Mouse (Mus musculus) G1E-ER4 (cell line): Measurements from ENCODE around the gene Fbxo3. TPM values are rescaled to one million over a fixed set of nuclear protein-coding genes. Genes with fewer than 3 reads are reported as not detected.

ENCODE experiments used
- GATA1 ChIP-seq: IDR thresholded peaks from one replicate; pipeline ENCODE4 v1.8.0; 2012; ENCODE audit warnings: low read length, inconsistent platforms
- polyA plus RNA-seq: library from polyadenylated mRNA; stranded (reverse); fragments of >175 nt; gene quantifications from 2 replicates; pipeline ENCODE4 v1.2.3, GENCODE M21; 2012

Gene Fbxo3
- polyA plus RNA-seq = 11.0 and 12.8 TPM in 2 replicates

DNA sequence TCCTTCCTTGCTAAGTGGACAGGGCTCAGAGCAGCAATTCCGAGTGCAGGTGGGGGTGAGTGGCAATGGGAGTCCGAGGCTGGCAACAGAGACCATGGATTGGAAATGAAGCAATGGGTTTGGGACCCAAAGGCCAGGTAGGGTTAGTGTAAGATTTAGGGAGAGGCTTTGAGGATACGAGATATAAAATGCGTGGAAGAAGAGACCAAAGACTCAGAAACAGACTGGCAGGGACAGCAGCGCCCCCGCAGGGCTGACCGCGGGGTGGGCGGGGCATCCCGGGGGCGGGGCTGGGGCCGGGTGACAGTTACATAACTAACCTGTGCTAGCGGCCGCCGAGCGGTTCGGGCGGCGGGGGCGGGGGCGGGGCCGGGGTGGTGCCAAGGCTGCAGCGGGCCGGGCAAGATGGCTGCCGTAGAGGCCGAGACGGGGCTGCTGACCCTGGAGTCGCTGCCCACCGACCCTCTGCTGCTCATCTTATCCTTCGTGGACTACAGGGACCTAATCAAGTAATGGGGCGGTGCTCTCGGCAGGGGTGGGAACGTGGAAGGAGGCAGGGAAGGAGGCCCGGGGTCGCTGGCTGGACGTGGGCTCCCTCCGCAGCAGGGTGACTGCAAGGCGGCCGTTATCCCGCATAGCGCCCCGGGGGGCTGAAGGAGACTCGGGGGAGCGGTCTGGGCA is at the start of gene Fbxo3:
Gene Fbxo3, plus strand, starts transcription at position 264 of the 681 bp plus-strand sequence.
- no peak for TF ChIP-seq GATA1

DNA sequence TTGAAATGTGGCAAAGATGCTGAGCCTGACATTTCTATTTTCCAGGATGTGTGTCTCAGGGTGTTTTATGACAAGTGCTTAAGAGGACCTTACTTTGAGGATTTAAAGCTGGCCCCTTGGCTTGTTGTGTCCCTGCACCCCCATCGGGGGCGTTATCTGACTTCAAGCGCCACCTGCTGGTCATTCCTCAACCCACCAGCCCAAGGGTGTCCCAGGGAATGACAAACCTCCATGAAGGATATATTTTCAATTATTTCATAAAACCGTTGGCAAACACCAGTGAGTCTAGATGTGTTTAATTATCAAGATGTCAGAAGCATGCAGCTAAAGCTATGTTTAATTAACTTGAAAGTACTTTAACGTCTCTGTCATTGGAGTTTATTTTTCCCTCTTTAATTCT is 45.3 kb upstream of the Fbxo3 start:
- TF ChIP-seq GATA1 = no peak

DNA sequence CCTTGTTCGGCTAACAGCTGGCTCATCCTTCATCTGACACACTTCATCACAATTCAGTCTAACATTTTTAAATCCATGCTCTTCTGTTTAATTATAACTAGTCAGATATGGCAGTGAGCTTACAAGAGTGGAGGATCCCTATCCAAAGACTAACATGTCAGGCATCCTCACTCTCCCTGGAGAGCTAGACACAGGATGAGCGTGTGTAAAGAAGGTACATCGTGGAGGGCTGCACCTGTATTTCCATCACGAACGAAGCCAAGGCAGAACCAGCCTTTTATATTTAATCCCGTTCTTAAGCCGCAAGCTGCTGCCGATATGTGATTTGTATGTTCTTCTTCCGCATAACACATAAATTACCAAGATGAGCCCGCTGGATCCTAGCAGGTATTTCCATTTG is 44.4 kb upstream of the Fbxo3 start:
- TF ChIP-seq GATA1 = no peak

DNA sequence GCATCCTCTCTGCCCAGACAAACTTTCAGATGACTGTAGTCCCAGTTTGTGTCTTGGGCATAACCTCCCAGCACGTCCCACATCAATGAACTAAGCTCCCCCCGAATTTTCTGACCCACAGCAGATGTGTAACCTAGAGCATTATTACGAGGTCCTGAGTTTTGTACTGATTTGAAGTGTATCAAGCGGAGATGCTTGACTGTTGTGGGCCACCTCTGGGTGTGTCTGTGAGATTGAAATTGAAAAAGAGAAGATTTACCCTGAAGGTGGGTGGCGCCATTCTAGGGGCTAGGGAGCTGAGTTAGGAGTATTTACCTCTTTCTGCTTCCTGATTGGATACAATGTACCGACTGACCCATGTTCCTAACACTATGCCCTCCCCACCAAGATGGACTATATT is 37.8 kb upstream of the Fbxo3 start:
- TF ChIP-seq GATA1 = no peak

DNA sequence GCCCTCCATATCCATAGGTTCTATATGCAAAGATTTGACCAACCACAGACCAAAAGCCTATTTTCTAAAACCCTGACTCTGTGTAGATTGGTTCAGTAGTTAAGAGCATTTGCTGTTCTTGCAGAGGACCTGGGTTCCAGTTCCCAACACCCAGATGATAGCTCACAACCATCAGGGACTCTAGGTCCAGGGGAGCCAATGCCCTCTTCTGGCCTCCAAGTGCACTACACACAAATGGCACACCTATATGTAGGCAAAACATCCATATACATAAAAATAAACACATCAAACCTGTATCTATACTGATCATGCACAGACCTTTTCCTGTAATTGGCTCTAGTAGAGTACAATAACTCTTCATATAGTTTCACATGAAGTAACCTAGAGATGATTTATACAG is 36.2 kb upstream of the Fbxo3 start:
- no peak for TF ChIP-seq GATA1

DNA sequence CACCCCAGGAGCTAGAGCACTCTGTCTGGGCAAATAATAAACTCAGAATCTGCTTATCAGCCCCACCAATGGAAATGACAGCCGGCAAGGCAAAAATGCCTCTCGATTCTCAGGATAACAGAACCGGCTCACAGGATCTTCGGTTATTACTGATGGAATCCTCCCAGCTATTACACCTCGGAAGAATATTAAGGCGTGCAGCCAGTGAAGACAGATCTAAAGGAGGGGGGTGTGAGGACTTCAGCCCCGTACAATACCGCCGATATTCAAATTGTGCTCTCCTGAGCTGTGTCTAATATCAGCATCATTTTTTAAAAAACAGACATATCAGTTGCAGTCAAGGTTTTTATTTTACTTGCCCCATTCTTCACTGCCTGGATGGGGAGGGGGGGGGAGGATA is 35.4 kb upstream of the Fbxo3 start:
- TF ChIP-seq GATA1 = no peak

DNA sequence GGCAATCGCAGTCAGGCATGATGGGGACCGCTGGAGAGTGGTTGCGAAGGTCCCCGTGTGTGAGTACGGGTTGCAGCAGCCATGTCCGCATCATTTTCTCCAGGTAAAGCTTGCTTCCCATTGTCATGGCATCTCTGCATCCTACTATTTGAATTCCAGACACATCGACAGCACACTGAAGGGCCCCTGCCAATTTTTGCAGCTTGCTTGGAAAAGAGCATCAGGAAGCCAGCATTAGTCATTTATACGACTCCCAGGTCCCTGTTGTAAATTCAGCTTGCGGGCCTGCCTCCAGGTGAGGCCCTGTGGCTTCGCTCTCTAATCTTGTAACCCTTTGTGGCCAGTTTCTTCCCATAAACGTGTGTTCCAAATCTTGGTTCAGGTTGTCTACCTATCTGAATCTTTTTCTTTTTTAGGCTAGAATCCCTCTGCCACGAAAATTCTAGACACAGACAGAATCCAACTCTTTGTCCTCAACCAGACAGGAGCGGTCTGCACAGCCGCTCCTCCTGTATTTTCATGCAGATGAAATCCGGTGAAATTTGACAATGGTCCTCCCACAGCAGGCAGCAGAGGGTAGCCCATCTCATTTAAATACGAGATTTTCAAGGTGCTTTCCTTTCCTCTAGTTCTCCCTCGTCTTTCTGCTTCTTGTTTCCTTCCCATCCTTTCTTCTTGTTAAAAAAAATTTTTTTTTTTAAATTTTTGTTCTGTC is 34.7 kb upstream of the Fbxo3 start:
- TF ChIP-seq GATA1 = no peak

DNA sequence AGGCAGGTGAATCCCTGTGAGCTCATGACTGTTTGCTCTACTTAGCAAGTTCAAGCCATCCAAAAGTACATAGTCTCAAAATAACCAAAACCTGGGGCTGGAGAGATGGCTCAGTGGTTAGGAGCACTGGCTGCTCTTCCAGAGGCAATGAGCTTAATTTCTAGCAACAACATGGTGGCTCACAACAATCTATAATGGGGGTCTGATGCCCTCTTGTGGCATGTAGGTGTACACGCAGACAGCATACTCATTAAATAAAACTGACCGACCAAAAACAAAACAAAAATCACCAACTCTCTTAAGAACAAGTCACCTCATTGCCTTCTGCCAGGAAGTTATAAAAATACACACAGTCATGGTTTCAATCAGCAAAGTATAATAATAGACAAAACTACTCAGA is 26.4 kb upstream of the Fbxo3 start:
- no peak for TF ChIP-seq GATA1

DNA sequence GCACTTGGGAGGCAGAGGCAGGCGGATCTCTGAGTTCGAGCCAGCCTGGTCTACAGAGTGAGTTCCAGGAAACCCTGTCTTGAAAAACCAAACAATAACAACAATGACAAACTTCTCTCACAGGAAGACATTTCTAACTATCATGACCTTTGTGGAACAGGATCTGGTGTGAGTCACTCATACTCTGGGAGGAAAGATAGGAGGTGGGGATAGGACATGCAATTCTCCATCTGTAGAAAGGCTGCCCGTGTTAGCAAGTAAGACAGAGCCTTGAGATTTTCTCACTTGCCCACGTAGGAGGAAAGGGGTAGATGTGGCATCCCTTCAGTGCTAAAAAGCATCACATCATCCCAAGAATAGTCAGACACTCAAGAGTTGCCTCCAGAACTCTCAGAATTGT is 25.7 kb upstream of the Fbxo3 start:
- no peak for TF ChIP-seq GATA1

DNA sequence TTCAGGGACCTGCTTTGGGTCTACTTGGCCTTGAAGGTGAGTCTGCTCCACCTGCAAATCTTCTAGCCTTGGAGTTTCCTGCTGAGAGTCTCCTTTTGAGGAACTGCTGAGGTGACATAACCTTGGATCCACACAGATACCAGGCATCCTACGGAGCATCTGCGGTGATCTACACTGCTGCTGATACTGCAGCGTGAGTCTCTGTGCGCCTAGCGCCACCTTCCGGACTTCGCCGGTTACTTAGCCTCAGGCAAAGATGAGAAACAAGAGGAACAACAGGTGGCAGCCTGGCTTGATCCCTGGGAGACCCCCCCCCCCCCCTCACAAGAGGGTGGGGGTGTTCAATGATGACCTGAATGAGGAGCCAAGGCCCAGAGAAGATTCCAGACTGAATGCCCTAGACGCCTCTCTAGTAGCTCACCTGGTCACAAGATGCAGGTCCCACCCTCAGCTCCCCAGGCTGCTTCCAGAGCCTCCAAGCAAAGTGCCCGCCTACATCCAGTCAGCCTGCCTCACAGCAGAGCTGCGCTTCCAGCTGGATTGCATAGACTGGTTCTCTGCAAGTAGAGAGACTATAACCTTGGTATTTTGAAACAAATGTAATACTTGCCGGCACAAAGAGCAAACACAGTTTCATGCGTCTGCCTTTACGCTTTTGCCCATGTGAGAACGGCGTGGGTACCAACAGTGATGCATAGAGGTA is 24.7 kb upstream of the Fbxo3 start:
- no peak for TF ChIP-seq GATA1

DNA sequence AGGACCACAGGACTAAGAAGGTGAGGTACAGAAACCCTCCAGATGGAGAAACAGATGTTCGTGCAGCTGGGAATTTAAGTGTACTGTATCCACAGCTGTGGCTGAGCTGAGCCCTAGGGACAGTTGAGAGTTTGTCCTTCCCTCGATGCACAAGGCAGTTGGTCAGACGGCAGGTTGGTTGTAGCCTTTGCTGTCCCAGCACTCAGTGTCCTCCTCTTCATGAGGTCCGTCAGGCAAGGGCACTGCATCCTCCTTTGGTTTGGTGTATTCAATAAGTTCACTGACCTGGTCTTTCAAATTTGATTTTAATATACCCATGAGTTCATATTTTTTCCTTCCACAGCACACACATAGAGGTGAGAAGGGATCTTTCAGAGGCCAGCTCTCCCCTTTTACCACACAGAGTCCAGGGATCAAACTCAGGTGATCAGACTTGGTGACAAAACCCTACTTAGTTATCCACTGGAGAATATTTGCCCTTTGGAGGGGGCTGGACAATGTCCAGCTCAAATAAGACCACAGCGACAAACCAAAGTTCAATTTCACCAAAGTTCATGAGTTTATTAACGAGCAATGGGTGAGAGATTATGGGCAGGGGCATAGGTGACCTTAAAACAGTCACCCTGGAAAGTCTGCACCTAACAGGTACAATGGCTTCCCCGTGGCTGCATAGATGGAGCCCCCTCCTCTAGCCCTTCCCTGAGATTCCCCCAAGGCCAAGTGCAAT is 19.6 kb upstream of the Fbxo3 start:
- TF ChIP-seq GATA1 = no peak

DNA sequence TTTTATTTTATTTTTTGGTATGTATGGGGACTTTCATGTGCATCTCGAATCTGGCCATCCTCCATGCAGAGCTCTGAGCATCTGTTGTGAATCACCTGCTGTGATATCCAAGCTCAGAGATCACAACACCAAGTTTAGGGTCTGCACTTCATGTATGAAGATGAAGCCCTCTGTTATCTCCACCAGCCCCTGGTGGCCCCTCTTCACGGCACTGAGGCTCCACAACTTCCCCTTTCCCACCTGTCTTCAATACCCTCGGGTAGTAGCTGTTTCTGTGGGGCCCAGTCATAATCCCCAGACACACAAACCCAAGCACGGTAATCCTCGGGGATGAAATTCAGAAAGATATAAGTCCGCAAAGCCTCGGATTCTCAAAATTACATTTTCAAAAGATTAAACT is 4.4 kb upstream of the Fbxo3 start:
- TF ChIP-seq GATA1 = no peak

DNA sequence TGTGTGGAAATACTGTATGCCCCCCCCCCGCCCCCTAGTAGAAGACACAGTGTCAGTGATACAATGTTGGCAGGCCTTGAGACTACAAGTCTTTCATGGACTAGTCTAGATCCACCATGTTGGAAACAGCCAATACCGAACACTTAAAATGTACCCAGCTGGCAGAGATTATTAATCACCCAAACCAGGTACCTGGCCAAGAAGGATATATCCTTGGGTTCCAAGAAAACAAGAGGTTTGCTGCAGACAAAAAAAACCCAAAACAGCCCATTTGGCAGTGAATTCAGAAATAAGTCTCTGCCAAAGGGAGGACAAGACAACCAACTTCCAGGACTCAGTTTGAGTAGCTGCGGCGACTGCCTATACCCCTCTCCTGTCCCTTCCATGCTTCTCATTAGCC is 2.9 kb upstream of the Fbxo3 start:
- TF ChIP-seq GATA1 = no peak

DNA sequence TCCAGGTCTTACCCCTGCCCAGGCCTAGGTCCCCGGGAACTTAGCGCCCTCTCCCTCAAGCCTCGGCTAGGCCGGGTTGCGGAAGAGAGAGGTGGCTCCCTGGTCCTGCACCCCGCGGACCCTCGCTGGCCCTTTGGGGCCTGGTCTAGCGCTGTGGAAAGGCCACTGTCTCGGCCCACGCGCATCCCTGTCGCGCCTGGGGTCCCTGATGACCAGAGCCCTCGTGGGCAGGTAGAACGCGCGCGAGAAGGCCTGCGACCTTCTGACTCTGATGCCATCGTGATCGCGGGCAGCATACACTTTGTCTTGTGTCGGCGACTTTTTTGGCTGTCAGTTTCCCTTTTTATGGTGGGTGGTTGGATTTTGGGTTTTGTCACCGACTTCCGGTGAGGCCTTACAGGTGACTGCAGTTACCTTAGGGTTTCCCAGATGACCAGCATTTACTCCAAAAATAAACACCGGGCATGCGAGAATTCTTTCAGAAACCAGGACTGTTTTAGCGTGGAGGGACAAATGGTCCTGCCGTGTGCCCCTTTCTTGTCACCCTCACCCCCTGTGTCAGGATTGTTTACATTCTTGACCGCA is 710 bp downstream of the Fbxo3 start, which contains the start of gene 4931422A03Rik:
Gene 4931422A03Rik, minus strand, starts transcription at position 223 of the 585 bp plus-strand sequence.
- no peak for TF ChIP-seq GATA1

DNA sequence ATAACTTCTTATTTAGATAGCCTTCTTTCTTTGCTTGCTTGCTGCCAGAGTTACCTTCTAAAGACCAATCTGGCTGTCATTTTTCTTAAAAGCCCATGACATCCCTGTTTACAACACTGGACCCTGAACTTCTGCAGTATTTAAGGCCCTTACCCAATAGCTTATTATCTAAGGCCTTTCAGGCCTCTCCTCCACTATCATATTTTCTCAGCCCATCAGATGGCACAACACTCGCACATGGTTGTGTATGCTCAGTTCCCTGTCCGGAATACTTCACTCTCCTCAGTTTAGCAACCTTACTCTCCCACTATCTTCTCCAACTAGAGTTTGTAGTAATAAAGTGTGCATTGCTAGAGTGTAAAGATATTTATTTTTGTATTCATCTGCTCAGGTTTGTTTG is 1.6 kb downstream of the Fbxo3 start:
- TF ChIP-seq GATA1 = no peak
